Mouse (Mus musculus) skeletal muscle tissue, postnatal 0 days (tissue): ENCODE measurements around the gene Olfr1090. TPM values are rescaled to one million over a fixed set of nuclear protein-coding genes. Genes with fewer than 3 reads are reported as not detected.

Experiments
- polyA plus RNA-seq: library from polyadenylated mRNA; unstranded; fragments of >200 nt; fragmentation: Nextera tagmentation; extraction: Ambion mirVana; gene quantifications from 2 replicates; pipeline ENCODE4 v1.2.1, GENCODE M21; 2015

Olfr1090 gene
- not detected in 2 replicates for polyA plus RNA-seq

DNA sequence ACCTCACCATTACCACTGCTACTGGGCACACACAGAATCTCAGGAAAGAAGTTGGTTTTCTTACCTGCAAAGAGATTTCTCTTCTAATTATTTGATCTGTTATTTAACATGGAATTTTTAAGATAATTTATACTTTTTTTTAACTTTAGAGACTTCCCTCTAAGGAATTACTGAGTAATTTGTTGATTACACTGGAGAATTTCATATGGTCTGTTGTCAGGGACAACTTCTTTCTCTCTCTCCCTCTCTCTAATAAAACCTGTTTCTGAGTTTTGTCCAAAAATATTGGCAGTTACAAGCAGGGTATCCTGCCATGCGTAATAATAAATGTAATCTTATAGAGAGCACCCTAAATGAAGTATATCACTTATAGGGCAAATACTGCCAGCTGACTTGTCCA, at the start of gene Olfr1090:
TSS of gene Olfr1090 (minus strand) at position 101 of the 400 bp plus-strand sequence.

GRCm38 (mm10) chr2:86782179-86782578, 23.4 kb upstream of the Olfr1090 start, which contains the start of gene Olfr1093:
Gene Olfr1093 (plus strand): TSS chr2:86782479.

DNA sequence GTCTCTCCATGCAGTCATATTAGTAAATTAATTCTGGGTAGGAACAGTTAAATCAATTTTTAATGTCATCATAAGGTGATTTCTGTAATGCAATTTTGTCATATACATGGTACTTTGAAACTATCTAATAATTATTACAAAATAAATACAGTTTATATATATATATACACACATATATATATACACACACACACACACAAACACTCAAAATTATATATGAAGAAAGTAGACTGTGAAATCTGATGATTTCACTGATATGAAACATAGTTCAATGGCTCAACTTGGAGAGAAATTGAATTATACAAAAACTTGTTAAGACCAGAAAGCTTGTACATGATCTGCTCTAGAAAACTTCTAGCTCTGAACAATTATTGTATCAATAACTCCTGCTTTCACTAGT, 25.2 kb downstream of the Olfr1090 start, which contains the start of gene Olfr1089:
TSS of gene Olfr1089 (minus strand) at position 101 of the 400 bp plus-strand sequence.

Other genes with a start within 250 kb of the Olfr1090 start
- gene Olfr1079, start 216.5 kb downstream of the Olfr1090 start, polyA plus RNA-seq = not detected in 2 replicates
- not detected in 2 replicates for gene Olfr1080, start 200.8 kb downstream of the Olfr1090 start, polyA plus RNA-seq
- gene Olfr1082, start 160.0 kb downstream of the Olfr1090 start, polyA plus RNA-seq = not detected in 2 replicates
- gene Olfr1084, start 119.3 kb downstream of the Olfr1090 start, polyA plus RNA-seq = not detected in 2 replicates
- gene Olfr1085, start 97.0 kb downstream of the Olfr1090 start, polyA plus RNA-seq = not detected in 2 replicates
- gene Olfr1086, start 78.9 kb downstream of the Olfr1090 start, polyA plus RNA-seq = not detected in 2 replicates
- gene Olfr1087, start 60.6 kb downstream of the Olfr1090 start, polyA plus RNA-seq = not detected in 2 replicates
- gene Olfr1089, start 25.3 kb downstream of the Olfr1090 start, polyA plus RNA-seq = not detected in 2 replicates
- not detected in 2 replicates for gene Olfr1093, start 23.5 kb upstream of the Olfr1090 start, polyA plus RNA-seq
- gene Olfr141, start 51.0 kb upstream of the Olfr1090 start, polyA plus RNA-seq = not detected in 2 replicates
- gene Olfr1094, start 65.7 kb upstream of the Olfr1090 start, polyA plus RNA-seq = not detected in 2 replicates
- gene Olfr1095, start 92.7 kb upstream of the Olfr1090 start, polyA plus RNA-seq = not detected in 2 replicates
- not detected in 2 replicates for gene Gm13723, start 115.8 kb upstream of the Olfr1090 start, polyA plus RNA-seq
- not detected in 2 replicates for gene Olfr1097, start 133.2 kb upstream of the Olfr1090 start, polyA plus RNA-seq
- not detected in 2 replicates for gene Olfr1098, start 165.6 kb upstream of the Olfr1090 start, polyA plus RNA-seq
- gene Olfr1099, start 201.7 kb upstream of the Olfr1090 start, polyA plus RNA-seq = not detected in 2 replicates
- gene Olfr1100, start 221.0 kb upstream of the Olfr1090 start, polyA plus RNA-seq = not detected in 2 replicates
- not detected in 2 replicates for gene Olfr1101, start 232.2 kb upstream of the Olfr1090 start, polyA plus RNA-seq
- gene Olfr1102, start 239.4 kb upstream of the Olfr1090 start, polyA plus RNA-seq = not detected in 2 replicates